Comparison of ENCODE assay signal across 20 mouse cellular contexts in genomic region chr9:13565343-13566019, GRCm38 (mm10).
A peak's percentile ranks its signal among the peaks of the same experiment; 100 is the strongest.
DNase-seq lines count a peak whose midpoint lies in the region; ATAC-seq and TF ChIP-seq lines count a peak whose summit lies in the region.
"Had no signal": no experiment of that assay in that cellular context is flagged by ENCODE, and none has a peak within 500 bp of the region (broad histone marks: within the 10 kb centered on the region; RNA-seq: fewer than 3 reads in every experiment).

No protein-coding gene starts in this region.

- ATAC-seq in forebrain, embryonic 11.5 days (replicated peaks; ENCODE audit: low FRiP score): 0 out of 2 replicates have a peak, but pooled peaks have one; percentile 7
- no peak for ATAC-seq in forebrain, embryonic 12.5 days (ENCODE audit: low FRiP score)
- ATAC-seq in CD4-positive, CD25-positive, alpha-beta regulatory T cell, adult 4 months: peak; percentile 56
- peak; percentile 61 for ATAC-seq in inflammation-experienced regulatory T-cells, adult 6 months
- ATAC-seq in stomach, postnatal 0 days (ENCODE audit: low FRiP score, low TSS enrichment): no peak
- ATAC-seq: midbrain, embryonic 16.5 days had no signal

- TF ChIP-seq CTCF in left cerebral cortex, adult 2 months (IDR thresholded peaks at IDR 0.05): no peak
- no peak for TF ChIP-seq CTCF in stomach, postnatal 0 days (IDR thresholded peaks at IDR 0.05; ENCODE audit: low read depth)

- no peak for DNase-seq in forebrain, embryonic 11.5 days (ENCODE audit: low spot score)
- peak; percentile 46 for DNase-seq in left cerebral cortex, postnatal 4 days
- no peak for DNase-seq in left cerebral cortex, adult 2 months (ENCODE audit: extremely low spot score in 1 of 2, low spot score in 2 of 2)
- DNase-seq in stomach, postnatal 0 days (ENCODE audit: low spot score): no peak
- DNase-seq in T-cell, adult 2 months (ENCODE audit: low spot score): no peak
- DNase-seq: adrenal gland, postnatal 10 days; gastrocnemius, postnatal 25 days; heart, postnatal 36 days; lung, embryonic 14.5 days; thymus, postnatal 4 days had no signal

- no peak overlapping the region for H3K27ac ChIP-seq in forebrain, embryonic 11.5 days (ENCODE audit: low read depth, low read length)
- H3K27ac ChIP-seq in forebrain, embryonic 12.5 days: no peak overlapping the region
- no peak overlapping the region for H3K27ac ChIP-seq in left cerebral cortex, adult 2 months
- H3K27ac ChIP-seq in stomach, postnatal 0 days (replicated peaks): no peak overlapping the region
- H3K27ac ChIP-seq: embryonic facial prominence, embryonic 10.5 days; kidney, embryonic 15.5 days; limb, embryonic 10.5 days; macrophage had no signal

- no peaks in the 10 kb centered on the region for H3K27me3 ChIP-seq in forebrain, embryonic 11.5 days (ENCODE audit: control insufficient read depth, insufficient read depth, low read length)
- H3K27me3 ChIP-seq in forebrain, embryonic 12.5 days: no peaks in the 10 kb centered on the region
- H3K27me3 ChIP-seq in stomach, postnatal 0 days (ENCODE audit: control insufficient read depth, insufficient read depth, low read length): no peaks in the 10 kb centered on the region
- H3K27me3 ChIP-seq: heart, embryonic 13.5 days; kidney, embryonic 15.5 days had no signal

- no peak for TF ChIP-seq EP300 in stomach, postnatal 0 days (optimal IDR thresholded peaks at IDR 0.05)

- 64% methylated on average over 11 of the region's 11 CpGs for WGBS in forebrain, embryonic 11.5 days
- WGBS in forebrain, embryonic 12.5 days: 60% methylated on average over 11 of the region's 11 CpGs
- 69% methylated on average over 11 of the region's 11 CpGs for WGBS in stomach, postnatal 0 days

- H3K4me3 ChIP-seq in forebrain, embryonic 11.5 days (ENCODE audit: low read depth, low read length): no peak overlapping the region
- no peak overlapping the region for H3K4me3 ChIP-seq in forebrain, embryonic 12.5 days (replicated peaks)
- no peak overlapping the region for H3K4me3 ChIP-seq in left cerebral cortex, adult 2 months
- no peak overlapping the region for H3K4me3 ChIP-seq in stomach, postnatal 0 days (ENCODE audit: low read depth, low read length)
- H3K4me3 ChIP-seq: embryonic facial prominence, embryonic 10.5 days; heart, embryonic 13.5 days; kidney, embryonic 15.5 days; limb, embryonic 10.5 days had no signal

- no peak overlapping the region for H3K4me2 ChIP-seq in forebrain, embryonic 11.5 days (ENCODE audit: low read depth, low read length, severe bottlenecking)
- H3K4me2 ChIP-seq in forebrain, embryonic 12.5 days: no peak overlapping the region
- no peak overlapping the region for H3K4me2 ChIP-seq in stomach, postnatal 0 days (replicated peaks; ENCODE audit: low read depth)
- H3K4me2 ChIP-seq: heart, embryonic 13.5 days; kidney, embryonic 15.5 days; liver, embryonic 11.5 days; lung, embryonic 14.5 days had no signal

- H3K9me3 ChIP-seq in forebrain, embryonic 11.5 days (ENCODE audit: control insufficient read depth, low read length): no peaks in the 10 kb centered on the region
- H3K9me3 ChIP-seq in forebrain, embryonic 12.5 days: no peaks in the 10 kb centered on the region
- no peaks in the 10 kb centered on the region for H3K9me3 ChIP-seq in stomach, postnatal 0 days (ENCODE audit: control insufficient read depth, low read length)
- H3K9me3 ChIP-seq: embryonic facial prominence, embryonic 10.5 days; heart, embryonic 13.5 days; kidney, embryonic 15.5 days; limb, embryonic 10.5 days had no signal

- 0 out of 2 replicates have a peak, but pooled peaks cover 3% of the 10 kb centered on the region for H3K4me1 ChIP-seq in forebrain, embryonic 11.5 days (replicated peaks; ENCODE audit: control insufficient read depth, insufficient read depth, low read length)
- peaks cover 26% of the 10 kb centered on the region for H3K4me1 ChIP-seq in forebrain, embryonic 12.5 days
- peaks cover 7% of the 10 kb centered on the region for H3K4me1 ChIP-seq in stomach, postnatal 0 days (replicated peaks; ENCODE audit: control insufficient read depth, insufficient read depth)

- no peak overlapping the region for H3K9ac ChIP-seq in forebrain, embryonic 11.5 days (ENCODE audit: low read length)
- no peak overlapping the region for H3K9ac ChIP-seq in forebrain, embryonic 12.5 days
- no peak overlapping the region for H3K9ac ChIP-seq in stomach, postnatal 0 days (ENCODE audit: low read length)
- H3K9ac ChIP-seq: heart, embryonic 13.5 days; kidney, embryonic 15.5 days; lung, embryonic 14.5 days had no signal

- intact Hi-C loops in left cerebral cortex, postnatal 4 days (cut with DNase I): no loop called here
- intact Hi-C loops in left cerebral cortex, adult 2 months (cut with DNase I): no loop called here

- H3K36me3 ChIP-seq in forebrain, embryonic 11.5 days (ENCODE audit: control insufficient read depth, insufficient read depth, low read length): no peaks in the 10 kb centered on the region
- no peaks in the 10 kb centered on the region for H3K36me3 ChIP-seq in forebrain, embryonic 12.5 days (replicated peaks)
- no peaks in the 10 kb centered on the region for H3K36me3 ChIP-seq in stomach, postnatal 0 days (ENCODE audit: control insufficient read depth, insufficient read depth, low read length)
- H3K36me3 ChIP-seq: embryonic facial prominence, embryonic 10.5 days; heart, embryonic 13.5 days; kidney, embryonic 15.5 days; limb, embryonic 10.5 days had no signal

Comparison
In these comparisons a context has a peak if more than half of its experiments do, and no peak if none do; other contexts are left out.
1. ATAC-seq: peak in forebrain, embryonic 11.5 days (single experiment), CD4-positive, CD25-positive, alpha-beta regulatory T cell, adult 4 months (single experiment) and inflammation-experienced regulatory T-cells, adult 6 months (single experiment); none in forebrain, embryonic 12.5 days (single experiment) and stomach, postnatal 0 days (single experiment).